Mouse (Mus musculus) heart, adult 8-10 months (tissue): ENCODE measurements around the gene Xpr1. TPM values are rescaled to one million over a fixed set of nuclear protein-coding genes. Genes with fewer than 3 reads are reported as not detected.
"Not testable (repeated sequence)": the region's sequence is repeated elsewhere in the genome, so short reads cannot be mapped to it uniquely, and the experiment has no call there.

Source experiments
- DNase-seq: peaks from one replicate; pipeline ENCODE4 v3.0.0; 2022; ENCODE audit warnings: low spot score
- total RNA-seq, 4 experiments: library from RNA; stranded (reverse); gene quantifications; 2 replicates each; pipeline ENCODE4 v1.2.4; 2022

The Xpr1 gene
- total RNA-seq, 4 experiments from 2014 or later: 32.9 to 35.5 (median 34.1) TPM

DNA sequence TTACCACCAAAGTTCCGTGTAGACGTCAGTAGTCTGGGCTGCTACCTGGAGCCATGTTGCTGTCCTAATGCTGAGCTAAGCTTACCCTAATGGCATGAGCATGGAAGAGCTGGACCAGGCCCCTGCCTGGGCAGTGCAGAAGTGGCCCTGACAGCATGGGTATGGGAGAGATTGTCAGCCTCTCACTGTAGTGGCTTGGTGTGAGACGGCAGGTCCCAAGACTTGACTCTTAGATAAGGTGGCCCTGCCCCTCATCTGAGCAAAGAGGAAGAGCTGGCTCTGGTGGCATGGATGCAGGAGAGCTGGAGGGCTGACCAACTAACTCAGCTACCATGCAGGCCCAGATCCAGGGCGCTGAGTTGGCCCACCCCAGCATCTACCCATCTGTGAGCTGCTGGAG lies 79.9 kb downstream of the Xpr1 start:
- no peak for DNase-seq

DNA sequence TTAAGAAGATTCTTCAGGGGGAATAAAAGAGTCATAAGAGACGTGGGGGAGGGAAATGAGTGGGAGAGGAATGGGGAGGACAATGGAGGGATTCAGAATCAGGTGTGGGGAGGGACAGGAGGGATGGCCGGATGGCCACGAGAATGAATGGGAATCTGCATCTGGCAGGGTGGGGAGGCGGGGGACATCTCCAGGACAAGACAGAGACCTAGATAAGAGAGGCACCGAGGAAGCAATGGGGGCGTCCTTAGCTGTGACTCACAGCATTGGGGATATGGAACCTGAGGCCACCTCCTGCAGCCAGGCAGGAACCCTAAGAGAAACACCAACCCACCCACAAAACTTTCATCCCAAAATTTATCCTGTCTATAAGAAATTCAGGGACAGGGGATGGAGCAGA lies 81.3 kb downstream of the Xpr1 start:
- no peak for DNase-seq

DNA sequence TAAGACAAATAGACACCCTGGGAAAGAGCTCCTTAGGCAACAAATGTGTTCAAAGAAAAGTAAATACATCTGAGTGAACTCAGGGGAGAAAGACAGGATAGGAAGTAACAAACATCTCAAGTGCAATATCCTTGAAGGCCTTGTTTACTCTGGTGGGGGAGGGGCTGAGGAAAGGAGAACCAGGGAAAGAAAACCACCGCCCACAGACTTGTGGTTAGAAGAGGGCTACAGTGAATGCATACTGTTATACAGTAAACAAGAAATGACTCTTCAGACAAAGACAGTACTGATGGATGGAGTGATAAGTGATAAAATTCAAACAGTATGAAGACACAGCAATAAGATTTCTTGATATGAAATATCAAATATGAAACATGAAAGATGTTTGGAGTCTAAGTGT lies 95.0 kb downstream of the Xpr1 start:
- no peak for DNase-seq

DNA sequence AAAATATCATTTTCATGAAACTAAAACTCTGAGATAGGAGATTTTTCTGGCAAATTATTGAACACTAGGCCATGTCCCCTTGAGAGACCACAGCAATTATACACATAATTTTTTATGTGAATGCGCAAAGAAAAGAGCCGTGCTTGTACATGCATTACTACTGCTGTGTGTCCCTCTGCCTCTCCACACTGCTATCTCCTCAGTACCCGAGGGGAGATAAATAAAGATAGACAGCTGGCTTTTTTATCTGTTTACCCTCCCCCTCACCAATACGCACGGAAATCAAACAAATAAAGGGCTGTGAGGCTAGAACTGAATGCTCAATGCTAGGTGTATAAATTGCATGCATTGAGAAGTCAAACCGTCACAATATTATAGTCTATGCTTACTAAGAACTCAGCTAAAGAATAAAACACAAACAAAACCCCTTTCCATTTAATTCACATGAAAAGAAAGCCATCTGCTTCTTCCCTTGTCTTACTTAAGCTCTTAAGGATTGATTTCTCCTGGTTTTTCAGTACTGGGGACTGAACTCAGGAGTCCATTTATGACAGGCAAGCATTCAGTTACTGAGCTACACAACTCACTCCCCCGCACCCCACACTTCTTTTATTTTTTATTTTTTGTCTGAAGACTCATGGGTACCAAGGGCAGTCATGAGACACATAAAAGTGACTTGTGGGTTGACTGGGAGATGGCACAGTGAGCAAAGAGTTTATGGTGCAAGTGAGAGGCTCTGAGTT lies 97.0 kb downstream of the Xpr1 start:
- no peak for DNase-seq

DNA sequence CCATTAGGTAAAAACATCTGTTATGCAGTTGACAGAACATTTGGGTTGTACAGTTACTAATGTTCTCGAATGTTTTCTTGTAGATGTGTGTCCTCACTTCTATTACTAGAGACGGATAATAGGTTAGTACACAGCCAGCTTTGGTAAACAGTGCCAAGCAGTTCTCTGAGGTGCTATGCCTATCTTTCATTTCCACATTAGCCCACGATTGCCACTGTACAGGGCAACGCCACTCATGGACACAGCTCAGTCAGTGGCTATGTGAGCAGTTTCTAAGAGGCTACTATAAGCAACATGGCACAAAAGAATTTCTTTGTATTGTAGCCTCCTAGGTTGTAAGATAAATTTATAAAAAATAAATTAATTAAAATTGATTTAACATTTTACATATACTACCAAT lies 97.7 kb downstream of the Xpr1 start:
- DNase-seq: no peak

DNA sequence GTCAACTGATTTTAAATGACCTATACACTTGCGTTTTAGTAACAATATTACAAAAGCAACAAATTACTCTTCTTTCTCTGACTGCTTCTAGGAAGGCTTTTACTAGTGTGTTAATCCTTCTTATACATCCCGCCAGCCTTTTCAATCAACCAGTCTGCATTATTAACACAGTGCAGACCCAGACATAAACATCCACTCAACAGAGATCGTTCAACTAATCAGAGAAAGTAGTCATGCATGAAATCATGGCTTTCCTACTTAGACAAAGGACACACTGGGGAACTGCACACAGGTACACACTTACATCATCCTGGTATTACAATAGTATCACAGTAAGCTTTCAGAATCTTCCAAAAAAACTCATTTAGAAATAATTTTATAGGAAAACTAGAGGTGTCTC lies 105.5 kb downstream of the Xpr1 start:
- no peak for DNase-seq

DNA sequence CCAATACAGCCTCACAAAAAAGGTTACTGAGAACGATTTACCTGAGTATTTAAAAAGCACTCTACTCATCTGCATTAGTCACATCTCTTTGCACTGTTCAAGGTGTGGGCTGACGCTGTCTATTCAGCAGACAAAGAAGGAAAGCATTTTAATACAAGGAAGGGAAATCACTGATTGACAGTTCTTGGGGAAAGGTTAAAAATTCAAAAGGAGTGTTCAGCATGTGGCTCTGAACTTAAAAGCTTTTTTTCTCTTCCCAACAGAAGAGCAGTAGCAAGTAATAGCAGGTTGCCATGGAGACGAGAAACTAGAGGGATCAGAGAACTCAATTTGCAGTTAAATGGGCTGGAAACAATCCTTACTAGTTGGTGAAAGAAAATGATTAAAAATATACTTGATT lies 110.3 kb downstream of the Xpr1 start:
- no peak for DNase-seq

DNA sequence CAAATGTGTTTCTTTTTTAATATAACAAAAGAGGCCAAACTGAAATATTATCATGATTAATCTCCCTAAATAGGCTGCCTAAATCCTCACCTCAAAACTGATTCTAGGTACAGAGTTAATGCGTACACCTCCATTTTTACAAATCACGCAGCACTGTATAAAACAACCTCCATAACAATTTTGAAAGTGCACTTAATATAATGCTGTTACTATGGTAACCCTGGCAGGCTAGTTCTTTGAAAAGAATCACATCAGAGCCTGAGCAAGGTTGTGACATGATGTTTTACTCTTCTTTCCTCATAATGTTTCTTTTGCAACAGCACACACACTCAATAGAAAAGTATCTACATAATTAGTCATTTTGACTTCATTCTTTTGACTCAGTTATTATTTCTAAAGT lies 113.8 kb downstream of the Xpr1 start:
- no peak for DNase-seq

DNA sequence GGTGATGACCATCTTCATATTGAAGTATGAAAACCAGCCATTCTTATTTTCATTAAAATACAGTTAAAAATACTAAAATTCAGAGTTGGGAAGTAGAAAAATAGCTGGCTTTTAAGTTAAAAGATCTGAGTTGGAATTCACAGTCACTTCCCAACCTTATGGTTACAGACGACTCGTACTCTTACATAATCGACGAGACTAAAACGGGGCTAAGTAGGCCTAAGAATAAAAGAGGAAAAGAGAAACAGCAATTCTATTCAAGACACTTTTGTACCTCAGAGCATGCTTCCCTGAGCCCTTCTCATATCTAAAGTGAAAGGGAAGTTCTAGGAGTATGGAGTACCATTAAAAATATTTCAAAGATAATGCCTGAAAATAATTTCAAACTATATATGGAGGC lies 119.6 kb downstream of the Xpr1 start:
- DNase-seq: no peak

DNA sequence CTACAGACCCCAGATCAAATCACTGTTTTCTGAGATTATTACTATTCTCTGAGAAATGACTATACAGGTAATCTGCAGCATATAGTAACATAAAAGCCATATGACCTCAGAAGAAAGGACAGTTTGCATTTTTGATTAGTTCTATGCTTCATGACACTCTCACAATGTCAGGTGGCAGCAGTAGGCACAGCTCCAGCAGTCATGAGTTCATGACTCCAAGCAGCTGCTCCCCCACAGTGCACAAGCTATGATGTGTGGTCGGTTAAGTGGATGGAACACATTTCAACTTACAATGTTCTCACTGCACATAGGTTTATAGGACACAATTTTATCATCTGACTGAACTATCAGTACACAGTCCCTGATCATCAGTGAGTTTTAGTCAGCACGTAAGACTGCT lies 120.0 kb downstream of the Xpr1 start:
- DNase-seq: no peak

DNA sequence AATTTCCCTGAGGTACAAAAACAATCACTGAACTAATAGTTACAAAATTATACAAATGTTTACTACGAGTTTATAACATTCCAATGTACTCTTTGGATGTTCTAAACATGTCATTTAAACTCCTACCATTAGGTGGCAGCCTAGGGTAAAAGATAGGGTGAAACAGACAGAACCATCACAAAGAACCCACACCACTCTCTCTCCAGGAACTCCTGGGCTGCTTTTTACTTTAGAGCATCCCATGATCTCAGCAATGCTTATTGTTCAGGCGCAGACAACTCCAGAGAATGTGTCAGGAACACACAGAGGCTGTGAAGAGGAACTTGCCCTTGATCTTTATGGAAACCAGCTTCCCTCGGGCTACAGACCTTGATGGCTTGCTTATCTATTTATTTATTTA lies 123.8 kb downstream of the Xpr1 start:
- peak; percentile 82 for DNase-seq

DNA sequence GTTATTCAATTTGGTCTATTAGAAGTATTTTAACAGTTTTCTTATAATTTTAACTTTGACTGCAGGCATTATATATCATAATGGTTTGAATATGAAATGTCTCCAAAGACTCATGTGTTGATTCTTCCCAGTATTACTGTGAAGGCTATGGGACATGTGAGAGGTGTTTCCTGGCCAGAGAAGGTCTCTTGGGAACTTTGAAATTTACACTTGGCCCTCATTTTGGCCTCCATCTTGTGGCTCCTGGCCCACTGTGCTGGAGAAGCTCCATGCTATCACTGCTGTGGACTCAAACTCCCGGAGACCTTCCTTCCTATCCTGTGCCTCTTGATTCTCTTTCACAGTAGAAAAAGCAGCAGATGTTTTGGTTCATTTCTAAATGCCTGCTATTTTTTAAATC lies 127.8 kb downstream of the Xpr1 start:
- DNase-seq: no peak

DNA sequence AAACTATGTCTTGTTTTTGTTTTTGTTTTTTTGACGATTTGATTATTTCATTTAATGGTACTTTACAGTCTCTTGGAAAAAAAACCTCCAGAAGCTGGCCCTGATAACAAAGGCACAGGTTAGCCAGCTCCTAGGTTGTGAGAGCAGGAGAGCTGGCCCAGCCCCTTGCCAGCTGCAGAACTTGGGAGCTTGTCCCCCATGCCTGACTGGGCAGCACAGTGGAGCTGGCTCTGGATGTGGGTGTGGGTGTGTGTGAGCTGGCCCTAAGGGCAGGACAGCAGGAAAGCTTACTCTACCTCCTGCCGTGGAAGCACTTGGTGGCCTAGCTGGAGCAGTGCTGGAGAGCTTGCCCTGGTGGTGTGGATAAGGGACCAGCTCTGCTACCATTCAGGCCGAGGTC lies 129.2 kb downstream of the Xpr1 start:
- DNase-seq: no peak

DNA sequence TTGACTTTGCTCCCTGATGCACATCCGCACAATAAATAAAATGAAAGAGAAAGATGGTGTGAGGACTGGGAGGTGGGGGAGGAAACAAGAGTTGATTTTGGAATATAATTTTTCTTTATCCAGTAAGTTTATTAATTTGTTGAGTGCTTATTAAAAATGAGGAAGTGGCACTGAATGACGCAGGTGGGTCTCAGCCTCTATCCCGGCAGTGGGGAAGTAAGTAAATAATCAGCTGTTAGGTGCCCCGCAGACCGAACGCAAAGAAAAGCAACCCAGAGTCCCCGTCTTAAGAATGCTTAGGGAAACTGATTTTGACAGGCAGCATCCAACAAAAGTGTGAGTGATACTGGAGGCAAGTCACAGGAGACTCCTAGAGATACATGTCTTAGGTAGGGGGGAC lies 133.4 kb downstream of the Xpr1 start:
- no peak for DNase-seq

DNA sequence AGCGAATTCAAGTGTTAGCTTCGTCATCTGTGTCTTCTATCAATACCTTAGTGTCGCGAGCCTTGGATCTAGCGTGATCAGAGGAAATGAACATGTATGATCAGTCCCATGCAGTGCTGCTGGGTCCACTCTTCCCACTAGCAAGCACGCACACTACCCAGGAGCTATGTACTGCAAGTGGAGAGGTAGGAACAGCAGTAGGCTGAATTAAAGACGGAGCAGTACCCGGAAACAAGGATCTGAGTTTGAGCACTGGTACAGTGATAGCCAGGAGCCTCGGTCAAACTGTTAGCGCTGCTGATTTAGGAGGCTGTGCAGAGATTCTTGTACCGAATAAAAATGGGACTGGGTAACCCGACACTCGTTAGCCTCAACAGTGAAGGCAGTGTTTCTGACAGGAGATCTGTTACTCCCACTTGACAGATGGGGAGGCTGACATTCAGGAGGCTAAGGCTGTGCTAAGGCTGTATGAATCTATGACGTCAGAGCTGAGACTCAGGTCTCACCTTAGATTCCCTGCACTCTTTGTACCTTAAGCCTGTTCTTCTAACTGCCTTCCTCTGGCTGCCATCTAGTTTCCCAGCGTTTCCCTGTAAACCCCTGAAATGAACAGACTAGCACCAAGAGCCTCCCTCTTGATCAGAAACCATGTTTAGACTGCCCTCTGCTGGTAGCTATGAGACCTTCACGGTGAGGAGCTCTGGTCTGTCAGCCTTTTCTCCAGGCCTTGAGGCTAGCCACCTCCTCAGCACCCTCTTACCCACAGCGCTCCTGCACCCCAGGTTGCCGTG lies 136.0 kb downstream of the Xpr1 start:
- DNase-seq: peak; percentile 71

DNA sequence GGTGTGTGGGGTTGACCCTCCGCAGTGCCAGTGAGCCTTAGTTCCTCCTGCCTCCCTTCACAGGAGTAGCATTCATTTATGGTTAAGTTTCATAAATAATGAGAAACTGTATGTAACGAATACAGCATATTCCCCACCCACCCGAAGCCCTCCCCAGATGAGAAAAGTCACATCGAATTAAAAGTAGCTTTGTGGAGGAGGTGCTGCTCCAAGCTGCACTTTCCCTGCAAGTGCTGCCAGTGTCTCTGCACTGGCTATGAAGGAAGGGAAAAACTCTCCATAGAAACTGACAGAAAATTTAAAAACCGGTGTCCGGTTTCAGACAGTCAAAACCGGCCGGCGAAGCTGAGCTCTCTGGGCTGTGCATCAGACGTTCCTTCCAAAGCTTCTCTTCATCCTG lies 136.9 kb downstream of the Xpr1 start:
- DNase-seq: no peak

DNA sequence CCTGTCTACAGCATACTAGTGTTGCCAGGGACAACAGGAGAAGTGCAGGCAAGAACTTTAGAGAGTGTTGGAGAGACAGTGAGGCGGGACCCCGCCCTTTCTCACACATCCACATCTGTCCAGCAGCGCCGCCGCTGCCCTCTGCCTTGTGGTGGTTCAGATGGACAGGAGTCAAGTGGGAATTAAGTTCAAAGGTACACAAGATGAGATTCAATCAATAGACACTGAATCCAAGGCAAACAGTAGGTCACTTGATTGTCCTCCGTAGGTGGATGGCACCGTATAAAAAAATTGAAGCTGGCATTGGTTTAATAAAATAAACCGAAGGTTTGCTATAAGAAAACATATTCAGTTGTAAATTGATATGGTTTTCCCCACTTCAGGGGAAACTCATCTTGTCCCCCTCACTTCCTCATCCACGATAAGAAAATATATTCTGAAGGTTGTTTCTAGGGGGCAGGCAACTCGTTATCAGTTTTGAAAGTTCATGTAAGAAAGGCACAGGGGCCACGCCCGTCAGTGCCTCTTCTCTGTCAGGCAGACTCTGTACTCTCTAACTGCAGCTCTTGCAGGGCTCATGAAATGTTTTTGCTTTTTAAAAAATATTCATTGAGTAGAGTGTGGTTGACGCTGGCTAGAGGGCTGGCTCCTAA lies 140.7 kb downstream of the Xpr1 start:
- DNase-seq: no peak

DNA sequence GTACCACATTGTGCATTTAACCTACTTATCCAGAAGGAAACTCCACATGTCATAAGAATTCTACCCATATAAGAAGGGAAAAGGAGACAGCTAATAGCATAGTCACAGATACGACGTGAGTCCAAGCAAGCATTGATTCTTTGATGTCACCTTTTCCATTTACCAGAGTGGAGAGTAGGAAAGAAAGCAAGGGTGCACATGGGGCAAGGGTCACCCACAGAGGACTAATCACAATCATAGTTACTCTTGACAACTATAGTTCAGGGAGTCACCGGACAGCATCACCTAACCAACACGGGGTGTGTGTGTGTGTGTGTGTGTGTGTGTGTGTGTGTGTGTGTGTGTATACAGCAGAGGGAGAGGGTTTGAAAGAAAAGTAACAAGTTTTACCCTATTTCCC lies 141.4 kb downstream of the Xpr1 start:
- DNase-seq: no peak

DNA sequence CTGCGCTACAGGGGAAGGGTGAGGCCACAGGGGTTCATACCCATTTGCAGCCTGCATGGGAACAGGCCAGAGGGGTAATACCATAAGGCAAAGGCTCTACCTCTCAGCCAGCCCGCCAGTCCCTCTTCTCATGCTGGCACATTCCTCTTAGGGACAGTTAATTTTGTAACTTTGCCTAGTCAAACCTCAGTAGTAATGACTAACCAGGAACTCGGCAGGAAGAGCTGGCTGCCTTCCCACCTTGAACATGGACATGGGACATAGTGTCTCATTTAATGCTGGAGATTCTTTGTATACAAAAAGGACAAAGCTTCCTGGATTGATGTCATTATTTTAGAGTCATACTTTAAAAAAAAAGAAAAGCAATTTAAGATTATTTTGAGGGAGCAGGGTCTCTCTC lies 142.2 kb downstream of the Xpr1 start:
- DNase-seq: peak; percentile 53

DNA sequence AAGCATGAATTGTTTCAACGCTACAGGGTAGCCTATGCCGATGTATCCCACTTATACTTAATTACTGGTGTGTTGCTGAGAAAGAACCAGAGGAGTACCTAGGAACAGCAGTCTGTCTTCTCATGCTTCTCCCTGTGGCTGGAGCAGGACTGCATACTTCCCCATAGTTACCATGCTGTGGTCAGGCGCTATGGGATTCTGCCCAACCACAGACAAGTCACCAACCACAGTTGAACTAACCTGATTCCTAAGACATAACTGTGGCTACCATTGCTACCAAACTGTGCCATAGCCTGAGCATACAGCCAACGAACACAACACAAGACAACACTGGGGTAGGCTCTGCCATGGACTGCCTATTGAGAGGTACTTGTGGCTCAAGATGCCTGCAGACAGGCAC lies 144.3 kb downstream of the Xpr1 start:
- no peak for DNase-seq

DNA sequence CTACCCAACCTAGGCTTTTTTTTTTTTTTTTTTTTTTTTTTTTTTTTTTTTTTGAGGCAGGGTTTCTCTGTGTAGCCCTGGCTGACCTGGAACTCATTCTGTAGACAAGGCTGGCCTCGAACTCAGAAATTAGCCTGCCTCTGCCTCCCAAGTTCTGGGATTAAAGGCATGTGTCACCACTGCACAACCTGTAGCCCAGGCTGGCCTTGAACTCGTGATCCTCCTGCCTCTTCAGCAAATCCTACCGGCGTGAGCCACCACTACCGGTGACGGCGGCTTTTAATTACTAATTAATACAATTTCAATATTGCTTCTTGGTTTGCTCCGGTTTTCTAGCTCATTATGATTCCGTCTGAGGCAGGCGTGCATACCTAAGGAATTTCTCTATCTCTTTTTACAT lies 154.7 kb downstream of the Xpr1 start:
- DNase-seq: not testable (repeated sequence)

DNA sequence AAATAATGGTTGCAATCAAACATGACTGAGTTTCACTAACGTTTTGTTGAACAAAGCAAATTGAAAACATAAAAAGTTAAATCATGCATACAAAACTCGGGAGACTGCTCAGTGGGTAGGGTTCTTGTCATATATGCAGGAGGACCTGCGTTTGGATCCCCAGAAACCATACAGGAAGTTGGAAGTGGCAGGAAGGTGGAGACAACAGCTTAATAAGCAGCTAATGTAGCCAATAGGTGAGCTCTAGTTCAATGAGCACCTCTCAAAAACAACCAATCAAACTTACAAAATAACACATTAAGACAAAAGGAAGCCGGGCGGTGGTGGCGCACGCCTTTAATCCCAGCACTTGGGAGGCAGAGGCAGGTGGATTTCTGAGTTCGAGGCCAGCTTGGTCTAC lies 162.9 kb downstream of the Xpr1 start:
- no peak for DNase-seq

DNA sequence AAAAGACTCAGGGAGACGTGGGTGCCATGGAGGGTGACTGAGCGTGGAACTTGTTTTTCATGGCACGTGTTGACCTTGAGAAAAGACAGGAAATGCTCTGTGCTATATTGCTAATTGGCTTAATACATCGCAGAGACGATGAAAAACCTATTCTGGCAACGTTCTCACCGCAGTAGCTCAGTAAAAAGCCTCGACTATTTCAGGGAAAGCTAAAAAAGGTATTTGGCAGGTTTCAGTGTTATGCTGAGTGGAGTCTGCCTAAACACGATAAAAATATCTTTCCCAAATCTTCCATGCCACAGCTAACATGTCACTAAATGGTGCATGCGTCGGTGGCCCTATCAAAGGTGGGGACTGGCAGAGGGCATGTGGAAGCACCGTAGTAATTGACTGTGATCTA lies 164.1 kb downstream of the Xpr1 start:
- no peak for DNase-seq
